Mouse (Mus musculus): ENCODE results near the gene Vwa8. TPM values are rescaled to one million over a fixed set of nuclear protein-coding genes. Genes with fewer than 3 reads are reported as not detected.
A peak's percentile ranks its signal among the peaks of the same experiment; 100 is the strongest.

The Vwa8 gene
- polyA plus RNA-seq, 1 experiment = 8.8 TPM

DNA sequence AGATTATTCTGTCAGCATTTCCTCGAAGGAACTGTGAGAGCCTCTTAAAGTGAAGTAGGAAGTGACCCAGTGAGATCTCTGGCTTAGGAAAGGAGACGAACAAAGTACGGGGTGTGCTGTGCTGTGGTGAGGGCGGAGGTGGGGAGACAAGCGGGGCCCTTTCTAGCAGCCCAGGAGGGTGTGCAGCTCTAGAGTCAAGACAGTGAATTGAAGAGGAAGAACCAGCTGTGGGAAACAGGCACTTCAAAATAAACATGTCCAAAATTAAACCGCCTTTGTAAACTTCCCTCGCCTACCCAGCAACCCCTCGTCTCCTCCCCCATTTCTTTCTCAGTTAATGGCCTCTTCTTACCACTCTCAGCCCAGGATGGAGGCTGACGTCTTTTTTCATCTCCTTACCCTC lies 185.7 kb downstream of the Vwa8 start:
- DNase-seq (ENCODE audit: low read depth) = peak; percentile 27
- TF ChIP-seq CTCF (IDR thresholded peaks at IDR 0.05; ENCODE audit: borderline replicate concordance, extremely low read depth, insufficient read depth, insufficient read length) (no peak), POLR2A (IDR thresholded peaks at IDR 0.05; ENCODE audit: borderline replicate concordance, extremely low read depth, insufficient read depth, insufficient read length, poor library complexity, severe bottlenecking) (no peak)

DNA sequence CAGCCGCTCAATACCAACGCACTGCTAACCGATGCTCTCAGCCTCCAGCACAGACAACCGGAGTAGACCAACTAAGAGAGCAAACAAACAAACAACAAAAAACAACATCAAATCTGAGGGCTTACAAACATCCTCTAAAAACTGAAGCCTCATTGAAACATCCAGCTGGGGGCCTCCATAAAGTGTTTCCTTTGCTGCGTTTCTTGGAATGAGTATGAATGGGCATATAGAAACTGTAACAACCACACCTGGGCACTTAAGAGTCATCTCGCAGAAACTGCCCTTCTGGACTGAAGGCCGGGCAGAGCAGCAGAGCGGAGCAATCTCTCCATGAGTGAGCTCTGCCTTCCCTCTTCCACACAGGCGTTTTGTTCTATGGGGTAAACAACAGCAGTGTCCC lies 186.7 kb downstream of the Vwa8 start:
- DNase-seq (ENCODE audit: low read depth) = no peak

DNA sequence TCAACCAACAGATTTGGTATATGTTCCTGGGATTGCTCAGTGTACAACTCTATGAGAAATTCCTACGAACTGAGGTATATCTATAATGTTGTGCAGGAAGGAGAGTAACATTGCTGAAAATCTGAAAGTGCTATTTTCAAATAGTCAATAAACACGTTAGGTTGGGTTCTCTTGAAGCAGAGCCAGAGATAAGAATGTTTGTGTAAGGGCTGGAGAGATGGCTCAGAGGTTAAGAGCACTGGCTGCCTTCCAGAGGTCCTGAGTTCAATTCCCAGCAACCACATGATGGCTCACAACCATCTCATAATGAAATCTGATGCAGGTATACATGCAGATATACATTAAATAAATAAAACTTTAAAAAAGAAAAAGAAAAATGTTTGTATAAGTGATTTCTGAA lies 198.3 kb downstream of the Vwa8 start:
- no peak for TF ChIP-seq CTCF (IDR thresholded peaks at IDR 0.05; ENCODE audit: borderline replicate concordance, extremely low read depth, insufficient read depth, insufficient read length)
- no peak for TF ChIP-seq POLR2A (IDR thresholded peaks at IDR 0.05; ENCODE audit: borderline replicate concordance, extremely low read depth, insufficient read depth, insufficient read length, poor library complexity, severe bottlenecking)
- DNase-seq (ENCODE audit: low read depth) = no peak

More for the DNA sequence above, 186.7 kb downstream of the Vwa8 start:
- TF ChIP-seq CTCF (IDR thresholded peaks at IDR 0.05; ENCODE audit: borderline replicate concordance, extremely low read depth, insufficient read depth, insufficient read length) (no peak), POLR2A (IDR thresholded peaks at IDR 0.05; ENCODE audit: borderline replicate concordance, extremely low read depth, insufficient read depth, insufficient read length, poor library complexity, severe bottlenecking) (no peak)

DNA sequence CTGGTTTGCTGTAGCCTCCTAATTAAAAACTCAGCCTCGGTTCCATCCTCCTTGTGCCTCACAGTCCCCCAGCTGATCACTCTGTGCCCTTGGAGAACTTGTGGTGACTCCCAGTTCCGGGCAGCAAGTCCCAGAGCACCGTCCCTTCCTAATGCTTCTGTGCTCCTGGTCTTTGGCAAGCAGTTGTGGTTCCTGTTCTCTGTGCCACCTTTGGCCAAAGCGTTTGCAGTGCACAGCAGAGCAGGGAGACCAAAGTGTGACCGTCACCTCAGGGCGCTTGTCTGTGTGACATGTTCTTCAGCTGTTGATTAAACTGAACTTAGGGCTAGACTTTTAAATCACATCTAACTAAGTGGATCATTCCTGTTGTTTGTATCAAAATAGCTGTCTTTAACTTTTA lies 199.1 kb downstream of the Vwa8 start:
- TF ChIP-seq POLR2A (IDR thresholded peaks at IDR 0.05; ENCODE audit: borderline replicate concordance, extremely low read depth, insufficient read depth, insufficient read length, poor library complexity, severe bottlenecking) = no peak
- no peak for TF ChIP-seq CTCF (IDR thresholded peaks at IDR 0.05; ENCODE audit: borderline replicate concordance, extremely low read depth, insufficient read depth, insufficient read length)
- no peak for DNase-seq (ENCODE audit: low read depth)

DNA sequence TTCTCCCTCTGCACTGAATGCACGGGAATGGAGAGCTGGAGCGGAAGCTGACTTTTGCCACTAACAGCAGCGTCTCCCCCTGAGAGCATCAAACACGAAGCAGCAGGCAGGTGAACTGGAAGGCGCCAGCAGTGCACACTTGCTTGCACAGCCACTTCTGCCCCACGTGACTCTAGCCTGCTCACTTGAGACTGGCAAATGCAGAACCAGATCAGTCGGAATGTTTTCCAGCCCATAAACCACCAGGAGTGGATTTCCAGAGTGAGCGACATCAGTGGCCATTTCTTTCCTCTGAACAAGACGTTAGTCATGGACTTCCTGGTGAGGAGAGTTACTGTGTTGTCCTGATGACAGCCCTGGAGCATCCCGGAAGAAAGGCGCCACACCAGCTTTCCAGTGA lies 200.7 kb downstream of the Vwa8 start:
- DNase-seq (ENCODE audit: low read depth) = no peak
- TF ChIP-seq POLR2A (IDR thresholded peaks at IDR 0.05; ENCODE audit: borderline replicate concordance, extremely low read depth, insufficient read depth, insufficient read length, poor library complexity, severe bottlenecking) (no peak), CTCF (IDR thresholded peaks at IDR 0.05; ENCODE audit: borderline replicate concordance, extremely low read depth, insufficient read depth, insufficient read length) (no peak)

DNA sequence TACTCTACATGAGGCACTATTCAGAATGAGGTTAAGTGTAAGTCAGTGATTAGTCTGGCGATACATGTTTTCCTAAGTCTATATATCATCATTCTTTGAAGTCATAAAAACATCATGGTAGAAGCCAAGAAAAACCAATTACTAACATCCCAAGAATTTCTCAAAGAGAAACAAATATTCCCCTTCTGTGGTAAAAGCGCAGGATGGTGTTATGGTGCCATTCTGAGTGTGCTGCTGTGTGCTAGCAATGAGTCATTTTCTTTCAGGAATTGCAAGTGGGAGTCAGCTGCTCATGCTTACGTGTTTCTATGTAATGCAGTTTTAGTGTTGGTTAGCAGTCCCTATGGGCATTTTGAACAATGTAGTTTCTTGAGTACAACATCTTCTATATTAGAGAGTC lies 216.8 kb downstream of the Vwa8 start:
- no peak for DNase-seq (ENCODE audit: low read depth)
- TF ChIP-seq POLR2A (IDR thresholded peaks at IDR 0.05; ENCODE audit: borderline replicate concordance, extremely low read depth, insufficient read depth, insufficient read length, poor library complexity, severe bottlenecking) = no peak
- no peak for TF ChIP-seq CTCF (IDR thresholded peaks at IDR 0.05; ENCODE audit: borderline replicate concordance, extremely low read depth, insufficient read depth, insufficient read length)

DNA sequence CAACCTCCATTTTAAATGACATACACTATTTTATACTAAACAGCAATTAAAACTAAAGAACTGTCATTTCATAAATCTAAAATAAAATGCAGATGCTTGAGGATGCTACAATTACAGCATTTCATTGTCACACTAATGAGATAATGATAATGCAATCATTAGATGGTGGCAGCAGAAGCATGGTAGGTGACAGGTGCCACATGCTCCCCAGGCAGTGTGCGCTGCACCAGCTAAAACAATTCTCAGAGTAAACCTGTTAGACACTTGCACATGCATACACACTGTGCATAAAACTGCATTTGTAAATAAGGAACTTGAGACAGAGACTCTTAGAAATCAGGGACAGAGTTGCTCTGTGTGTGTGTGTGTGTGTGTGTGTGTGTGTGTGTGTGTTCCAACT lies 220.7 kb downstream of the Vwa8 start:
- TF ChIP-seq POLR2A (IDR thresholded peaks at IDR 0.05; ENCODE audit: borderline replicate concordance, extremely low read depth, insufficient read depth, insufficient read length, poor library complexity, severe bottlenecking) = no peak
- no peak for TF ChIP-seq CTCF (IDR thresholded peaks at IDR 0.05; ENCODE audit: borderline replicate concordance, extremely low read depth, insufficient read depth, insufficient read length)

DNA sequence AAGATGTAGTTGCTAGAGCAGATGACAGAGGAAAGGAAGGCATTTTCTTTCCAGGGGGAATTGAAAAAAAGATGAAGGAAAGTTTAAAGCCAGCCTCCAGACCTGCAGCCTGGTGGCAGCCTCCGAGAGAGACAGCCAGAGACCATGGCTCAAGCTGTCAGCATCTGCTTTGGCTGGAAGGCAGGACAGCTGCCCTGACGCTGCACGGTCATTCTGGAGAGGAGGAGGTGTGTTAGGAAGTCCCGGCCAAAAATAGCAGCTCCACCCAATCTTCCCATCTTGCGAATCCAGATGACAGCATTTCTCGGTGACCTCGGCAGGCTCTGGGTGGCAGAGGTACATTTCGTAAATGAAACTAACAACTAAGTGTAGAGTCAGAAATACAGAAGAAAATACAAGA lies 225.9 kb downstream of the Vwa8 start:
- TF ChIP-seq CTCF (IDR thresholded peaks at IDR 0.05; ENCODE audit: borderline replicate concordance, extremely low read depth, insufficient read depth, insufficient read length) = no peak
- no peak for TF ChIP-seq POLR2A (IDR thresholded peaks at IDR 0.05; ENCODE audit: borderline replicate concordance, extremely low read depth, insufficient read depth, insufficient read length, poor library complexity, severe bottlenecking)
- no peak for DNase-seq (ENCODE audit: low read depth)

More for the DNA sequence above, 220.7 kb downstream of the Vwa8 start:
- DNase-seq (ENCODE audit: low read depth) = peak; percentile 28

DNA sequence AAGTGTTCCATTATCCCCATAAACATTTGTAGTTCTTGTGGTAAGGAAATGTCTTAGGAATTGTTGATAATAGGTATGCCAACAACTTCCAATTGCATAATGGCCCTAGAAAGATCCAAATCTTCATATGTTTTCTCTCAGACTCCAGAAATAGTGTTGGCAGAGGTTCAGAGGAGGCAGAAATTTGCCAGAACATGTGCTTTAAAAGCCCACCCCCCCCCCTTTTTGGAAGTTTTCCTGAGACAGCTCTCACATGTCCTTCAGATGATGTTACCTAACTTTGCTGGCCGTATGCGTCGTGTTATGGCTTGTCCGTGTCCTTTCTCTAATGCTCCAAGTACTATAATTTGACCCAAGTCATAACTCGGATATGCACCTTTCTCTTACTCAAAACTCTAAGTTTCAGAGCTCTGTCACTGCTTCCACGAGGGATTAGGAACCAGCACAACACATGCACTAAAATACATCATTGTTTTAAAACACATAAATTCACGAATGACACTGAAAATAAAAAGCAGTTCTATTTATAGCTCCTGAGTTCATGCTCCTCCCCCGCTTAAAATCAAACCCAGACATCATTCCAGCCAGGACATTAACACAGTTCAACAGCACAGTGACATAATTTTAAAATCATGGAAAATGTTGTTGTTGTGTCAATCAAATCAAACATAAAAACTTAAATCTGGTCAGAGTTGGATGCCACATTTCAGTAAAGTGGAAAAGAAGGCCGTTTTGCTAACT lies 227.9 kb downstream of the Vwa8 start:
- DNase-seq (ENCODE audit: low read depth) = peak; percentile 16
- TF ChIP-seq CTCF (IDR thresholded peaks at IDR 0.05; ENCODE audit: borderline replicate concordance, extremely low read depth, insufficient read depth, insufficient read length) = no peak
- TF ChIP-seq POLR2A (IDR thresholded peaks at IDR 0.05; ENCODE audit: borderline replicate concordance, extremely low read depth, insufficient read depth, insufficient read length, poor library complexity, severe bottlenecking) = no peak

DNA sequence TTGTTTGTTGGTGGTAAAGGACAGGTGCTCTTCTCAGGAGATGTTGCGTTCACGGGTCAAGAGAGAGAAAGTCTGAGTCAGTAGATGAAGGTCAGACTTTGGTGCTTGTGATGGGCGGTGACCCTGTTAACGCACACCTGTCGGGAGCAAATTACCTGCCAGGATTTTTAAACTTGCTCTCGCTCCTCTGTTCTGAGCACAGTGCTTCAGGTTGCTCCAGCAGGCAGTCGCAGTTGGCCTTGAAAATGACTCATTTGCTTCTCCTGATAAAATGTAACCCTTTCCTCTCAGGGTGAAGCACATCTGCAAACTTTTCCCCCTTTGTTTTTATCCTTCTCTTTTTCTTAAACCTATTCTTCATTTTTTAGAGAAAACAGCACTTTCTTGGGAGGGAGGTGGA lies 234.7 kb downstream of the Vwa8 start:
- no peak for DNase-seq (ENCODE audit: low read depth)
- TF ChIP-seq POLR2A (IDR thresholded peaks at IDR 0.05; ENCODE audit: borderline replicate concordance, extremely low read depth, insufficient read depth, insufficient read length, poor library complexity, severe bottlenecking) (no peak), CTCF (IDR thresholded peaks at IDR 0.05; ENCODE audit: borderline replicate concordance, extremely low read depth, insufficient read depth, insufficient read length) (no peak)

DNA sequence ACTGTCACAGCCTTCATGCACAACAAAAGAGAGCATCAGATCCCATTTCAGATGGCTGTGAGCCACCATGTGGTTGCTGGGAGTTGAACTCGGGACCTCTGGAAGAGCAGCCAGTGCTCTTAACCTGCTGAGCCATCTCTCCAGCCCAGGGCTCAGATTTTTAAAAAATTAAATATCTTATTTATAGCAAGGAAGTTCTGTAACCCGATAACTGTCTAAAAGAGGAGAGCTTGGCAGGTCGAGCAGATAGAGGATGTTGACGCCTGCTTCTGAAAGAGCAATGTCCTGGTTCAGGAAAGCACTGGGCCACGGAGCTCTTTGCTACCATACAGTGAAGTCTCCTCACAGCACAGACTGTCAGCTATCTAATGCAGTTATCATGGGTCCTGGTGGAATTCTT lies 237.2 kb downstream of the Vwa8 start:
- TF ChIP-seq CTCF (IDR thresholded peaks at IDR 0.05; ENCODE audit: borderline replicate concordance, extremely low read depth, insufficient read depth, insufficient read length) (no peak), POLR2A (IDR thresholded peaks at IDR 0.05; ENCODE audit: borderline replicate concordance, extremely low read depth, insufficient read depth, insufficient read length, poor library complexity, severe bottlenecking) (no peak)
- DNase-seq (ENCODE audit: low read depth) = no peak

DNA sequence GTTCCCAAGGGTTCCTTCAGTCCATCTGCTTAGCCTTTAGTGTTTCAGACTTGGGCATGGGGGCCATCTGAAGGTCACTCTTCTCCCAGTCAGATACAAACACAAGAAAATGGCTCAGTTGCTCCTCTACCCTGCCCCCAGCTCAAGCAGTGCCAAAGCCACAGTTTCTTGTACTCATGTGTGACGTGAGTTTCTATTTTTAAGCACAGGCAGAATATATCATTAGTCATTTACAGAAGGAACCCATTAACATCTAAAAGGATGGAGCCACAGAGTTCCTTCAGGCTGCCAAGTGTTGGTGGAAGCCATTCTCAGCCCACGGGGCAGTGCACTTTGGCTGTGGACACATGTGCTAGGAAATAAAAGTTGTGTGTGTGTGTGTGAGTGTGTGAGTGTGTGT lies 240.6 kb downstream of the Vwa8 start:
- no peak for TF ChIP-seq POLR2A (IDR thresholded peaks at IDR 0.05; ENCODE audit: borderline replicate concordance, extremely low read depth, insufficient read depth, insufficient read length, poor library complexity, severe bottlenecking)
- no peak for TF ChIP-seq CTCF (IDR thresholded peaks at IDR 0.05; ENCODE audit: borderline replicate concordance, extremely low read depth, insufficient read depth, insufficient read length)
- peak; percentile 75 for DNase-seq (ENCODE audit: low read depth)

All from brain, embryonic 14.5 days (tissue).